Mouse (Mus musculus) hindbrain, postnatal 0 days (tissue): ENCODE measurements around the gene Tpcn1. TPM values are rescaled to one million over a fixed set of nuclear protein-coding genes. Genes with fewer than 3 reads are reported as not detected.

Experiments
- ATAC-seq: fragments of 200-750 bp; cut with Nextera tagmentation; 2 replicates; pipeline ENCODE4 v1.8.0; 2017; ENCODE audit warnings: mild to moderate bottlenecking, moderate TSS enrichment, moderate library complexity
- DNase-seq: peaks from one replicate; pipeline ENCODE4 v3.0.0-alpha.2; 2015; ENCODE audit warnings: low spot score
- H3K27ac ChIP-seq: fragments of 300-500 bp; sonication (generic); 2 replicates; pipeline ENCODE4 v1.5.1; 2014; ENCODE audit warnings: mild to moderate bottlenecking
- H3K27me3 ChIP-seq: fragments of 300-500 bp; sonication (generic); 2 replicates; pipeline ENCODE4 v1.6.1; 2014; ENCODE audit warnings: low read length, mixed read lengths; ENCODE audit not compliant: insufficient read depth
- H3K36me3 ChIP-seq: fragments of 300-500 bp; sonication (generic); 2 replicates; pipeline ENCODE4 v1.6.1; 2014; ENCODE audit warnings: low read length, mixed read lengths; ENCODE audit not compliant: insufficient read depth
- H3K4me1 ChIP-seq: fragments of 300-500 bp; sonication (generic); 2 replicates; pipeline ENCODE4 v1.6.1; 2014; ENCODE audit warnings: antibody characterized with exemption, low read length, mixed read lengths; ENCODE audit not compliant: insufficient read depth
- H3K4me2 ChIP-seq: fragments of 300-500 bp; sonication (generic); 2 replicates; pipeline ENCODE4 v1.6.1; 2014; ENCODE audit warnings: low read depth, mild to moderate bottlenecking, low read length, moderate library complexity, mixed read lengths
- H3K4me3 ChIP-seq: fragments of 300-500 bp; sonication (generic); 2 replicates; pipeline ENCODE4 v1.5.1; 2014; ENCODE audit warnings: low read length
- H3K9ac ChIP-seq: fragments of 300-500 bp; sonication (generic); replicated peaks from 2 replicates; pipeline ENCODE4 v1.6.1; 2014; ENCODE audit warnings: mild to moderate bottlenecking, low read length, moderate library complexity, mixed read lengths
- H3K9me3 ChIP-seq: fragments of 300-500 bp; sonication (generic); 2 replicates; pipeline ENCODE4 v1.6.1; 2016; ENCODE audit warnings: low read length, mixed read lengths
- CTCF ChIP-seq: IDR thresholded peaks from 2 replicates; pipeline ENCODE4 v1.5.1; 2016; ENCODE audit warnings: antibody characterized with exemption, control low read depth, low read depth
- WGBS: fragments of 180-500 bp; shearing (Covaris S2); extraction: QIAGEN DNeasy Blood & Tissue Kit; methylation state at CpG from one replicate; pipeline ENCODE4 v1.1.7; 2014; 5-methylcytosine and 5-hydroxymethylcytosine counted together
- polyA plus RNA-seq: library from polyadenylated mRNA; unstranded; fragments of >200 nt; fragmentation: Nextera tagmentation; extraction: Ambion mirVana; gene quantifications from 2 replicates; pipeline ENCODE4 v1.2.1, GENCODE M21; 2015
- total RNA-seq: library from RNA; depleted of rRNA; stranded (reverse); fragments of >200 nt; gene quantifications from 2 replicates; pipeline ENCODE4 v1.2.3, GENCODE M21; 2014

The Tpcn1 gene
- total and polyA plus RNA-seq, 2 experiments from 2014 or later, result 15.4 to 30.7 TPM

DNA sequence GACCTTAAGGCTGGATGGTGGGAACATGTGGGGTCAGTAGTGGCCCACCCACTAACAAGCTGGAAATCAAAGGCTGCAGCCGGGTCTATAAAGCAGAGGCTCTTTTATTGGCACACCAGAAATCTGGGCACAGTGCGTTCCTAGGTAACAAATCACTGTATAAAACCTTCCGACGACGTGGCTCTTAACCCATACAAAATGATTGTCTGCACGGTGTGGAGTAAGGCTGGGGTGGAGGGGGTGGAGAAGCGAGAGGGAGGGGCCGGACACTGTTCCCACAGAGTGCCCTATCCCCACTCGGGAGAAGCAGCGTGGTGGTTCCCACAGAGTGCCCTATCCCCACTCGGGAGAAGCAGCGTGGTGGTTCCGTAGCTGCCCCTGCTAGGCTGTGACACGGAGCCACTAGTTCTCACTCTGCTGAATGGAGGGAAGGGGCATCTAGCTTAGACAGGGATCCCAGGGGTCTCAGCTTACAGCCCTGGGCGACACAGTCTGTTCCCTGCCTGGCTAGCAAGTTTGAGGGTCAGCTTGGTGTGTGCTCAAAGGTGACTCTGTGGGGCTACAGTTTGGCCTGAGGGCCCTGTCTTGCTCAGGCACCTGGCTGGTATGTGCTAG, 54.3 kb downstream of the Tpcn1 start:
- no peak overlapping the region for H3K4me2 ChIP-seq
- H3K27me3 ChIP-seq, result no peaks in the 10 kb centered on the region
- 0 out of 2 replicates have a peak, but pooled peaks cover 3% of the 10 kb centered on the region for H3K36me3 ChIP-seq
- H3K9ac ChIP-seq, result no peak overlapping the region
- no peak overlapping the region for H3K4me3 ChIP-seq
- DNase-seq, result peak; percentile 38
- peak overlapping the region; percentile 81 for H3K27ac ChIP-seq
- 37% methylated on average over 15 of the region's 15 CpGs for WGBS
- ATAC-seq, result peak; percentile 63
- no peak for TF ChIP-seq CTCF
- H3K9me3 ChIP-seq, result no peaks in the 10 kb centered on the region
- H3K4me1 ChIP-seq, result 0 out of 2 replicates have a peak, but pooled peaks cover 8% of the 10 kb centered on the region

DNA sequence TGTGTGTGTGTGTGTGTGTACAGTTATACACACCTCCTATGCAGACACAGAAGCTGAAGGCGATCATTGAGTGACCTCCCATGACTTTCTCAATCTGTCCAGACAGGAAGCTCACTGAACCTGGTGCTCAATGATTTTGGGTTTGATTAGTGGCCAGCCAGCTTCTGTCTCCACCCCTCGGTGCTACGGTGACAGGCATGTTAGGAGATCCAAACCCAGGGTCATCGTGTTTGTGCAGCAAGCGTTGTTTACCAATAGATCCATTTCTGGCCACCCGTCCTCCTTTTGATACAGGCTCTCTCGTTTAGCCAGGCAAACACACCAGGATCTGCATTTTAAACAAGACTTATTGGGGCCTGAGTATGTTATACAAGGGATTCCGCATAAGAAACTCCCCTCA, 56.8 kb downstream of the Tpcn1 start:
- H3K4me2 ChIP-seq, result no peak overlapping the region
- no peak overlapping the region for H3K27ac ChIP-seq
- DNase-seq, result no peak
- no peak for TF ChIP-seq CTCF
- no peak for ATAC-seq
- H3K9ac ChIP-seq, result no peak overlapping the region
- H3K4me3 ChIP-seq, result no peak overlapping the region
- no peaks in the 10 kb centered on the region for H3K27me3 ChIP-seq
- H3K9me3 ChIP-seq, result no peaks in the 10 kb centered on the region
- H3K4me1 ChIP-seq, result 0 out of 2 replicates have a peak, but pooled peaks cover 5% of the 10 kb centered on the region
- H3K36me3 ChIP-seq, result no peaks in the 10 kb centered on the region
- 87% methylated on average over 8 of the region's 8 CpGs for WGBS

DNA sequence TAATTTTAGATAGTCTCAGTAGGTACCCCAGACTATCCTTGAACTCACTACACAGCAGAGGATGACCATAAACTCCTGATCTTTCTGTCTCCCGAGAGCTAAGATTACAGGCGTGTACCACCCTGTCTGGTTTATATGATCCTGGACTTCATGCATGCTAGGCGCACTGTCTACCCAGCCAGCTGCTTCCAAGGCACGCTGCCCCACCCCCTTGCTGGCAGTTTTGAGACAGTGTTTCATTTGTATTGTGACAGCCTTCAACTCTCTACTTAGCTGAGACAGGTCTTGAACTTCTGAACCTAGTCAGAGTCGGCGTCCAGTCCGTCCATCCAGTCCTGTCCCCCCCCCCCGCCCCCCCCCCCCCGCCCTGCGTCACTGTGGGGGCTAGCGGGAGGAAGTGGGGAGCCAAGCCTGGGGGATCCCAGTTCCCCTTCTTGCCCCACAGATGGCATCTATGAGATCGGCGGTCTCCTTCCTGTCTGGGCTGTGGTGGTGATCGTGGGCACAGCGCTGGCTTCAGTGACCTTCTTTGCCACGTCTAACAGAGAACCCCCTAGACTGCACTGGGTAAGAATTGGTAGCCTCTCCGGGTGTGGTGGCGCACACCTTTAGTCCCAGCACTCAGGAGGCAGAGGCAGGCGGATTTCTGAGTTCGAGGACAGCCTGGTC, 61.0 kb downstream of the Tpcn1 start:
- no peak overlapping the region for H3K4me3 ChIP-seq
- TF ChIP-seq CTCF, result no peak
- H3K36me3 ChIP-seq, result no peaks in the 10 kb centered on the region
- H3K27me3 ChIP-seq, result no peaks in the 10 kb centered on the region
- no peaks in the 10 kb centered on the region for H3K4me1 ChIP-seq
- H3K9ac ChIP-seq, result no peak overlapping the region
- DNase-seq (no peak), ATAC-seq (no peak)
- 90% methylated on average over 16 of the region's 20 CpGs for WGBS
- H3K4me2 ChIP-seq, result no peak overlapping the region
- H3K9me3 ChIP-seq, result no peaks in the 10 kb centered on the region
- H3K27ac ChIP-seq, result no peak overlapping the region

DNA sequence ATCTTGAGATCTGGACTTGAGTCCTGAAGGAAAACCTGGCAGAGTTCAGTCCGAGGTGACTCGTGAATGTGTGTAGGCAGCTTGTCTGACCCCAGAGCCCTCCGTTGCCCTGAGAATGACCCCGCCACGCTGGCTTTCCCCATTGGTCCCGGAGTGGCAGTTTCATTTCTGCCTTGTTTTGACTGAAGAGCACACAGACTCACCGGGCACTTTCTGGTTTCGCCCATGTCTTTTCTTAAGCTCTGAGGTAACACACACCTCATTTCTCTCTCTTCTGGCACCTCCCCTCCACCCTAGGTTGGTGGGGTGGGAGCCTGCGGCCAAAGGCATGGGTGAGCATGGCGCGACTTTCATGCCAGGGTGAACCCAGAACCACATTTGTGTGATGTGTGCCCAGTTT, 62.2 kb downstream of the Tpcn1 start:
- Histone ChIP-seq H3K4me1 (no peaks in the 10 kb centered on the region), H3K4me3 (no peak overlapping the region), H3K36me3 (no peaks in the 10 kb centered on the region), H3K27ac (no peak overlapping the region), H3K9ac (no peak overlapping the region), H3K4me2 (no peak overlapping the region), H3K27me3 (no peaks in the 10 kb centered on the region), H3K9me3 (no peaks in the 10 kb centered on the region)
- DNase-seq (no peak), ATAC-seq (no peak)
- WGBS, result 78% methylated on average over 11 of the region's 11 CpGs
- no peak for TF ChIP-seq CTCF

DNA sequence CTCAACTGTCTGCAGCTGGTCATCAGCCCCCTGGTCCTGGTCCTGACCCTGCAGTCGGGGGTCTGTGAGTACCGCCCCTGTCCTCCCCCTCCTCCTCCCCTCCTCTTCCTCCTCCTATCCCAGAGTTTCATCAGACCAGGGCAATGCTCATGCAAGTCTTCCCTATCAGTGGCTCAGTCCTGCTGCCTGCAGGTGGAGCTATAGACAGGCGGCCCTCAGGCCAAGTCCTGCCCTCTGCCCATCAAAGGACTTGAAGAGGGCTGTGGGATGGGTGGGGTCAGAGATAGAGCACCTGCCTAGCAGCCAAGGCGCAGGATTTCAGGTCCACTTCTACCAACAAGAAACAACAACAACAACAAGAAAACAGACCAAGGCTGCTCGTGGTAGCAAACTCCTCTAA, 62.7 kb downstream of the Tpcn1 start:
- no peak for DNase-seq
- Histone ChIP-seq H3K36me3 (no peaks in the 10 kb centered on the region), H3K9ac (no peak overlapping the region), H3K27me3 (no peaks in the 10 kb centered on the region), H3K4me2 (no peak overlapping the region), H3K4me3 (no peak overlapping the region), H3K27ac (no peak overlapping the region), H3K9me3 (no peaks in the 10 kb centered on the region), H3K4me1 (no peaks in the 10 kb centered on the region)
- ATAC-seq, result peak; percentile 43; the same call in 1 of the 2 replicates
- WGBS, result 39% methylated on average over 5 of the region's 5 CpGs
- TF ChIP-seq CTCF, result peak; percentile 65

DNA sequence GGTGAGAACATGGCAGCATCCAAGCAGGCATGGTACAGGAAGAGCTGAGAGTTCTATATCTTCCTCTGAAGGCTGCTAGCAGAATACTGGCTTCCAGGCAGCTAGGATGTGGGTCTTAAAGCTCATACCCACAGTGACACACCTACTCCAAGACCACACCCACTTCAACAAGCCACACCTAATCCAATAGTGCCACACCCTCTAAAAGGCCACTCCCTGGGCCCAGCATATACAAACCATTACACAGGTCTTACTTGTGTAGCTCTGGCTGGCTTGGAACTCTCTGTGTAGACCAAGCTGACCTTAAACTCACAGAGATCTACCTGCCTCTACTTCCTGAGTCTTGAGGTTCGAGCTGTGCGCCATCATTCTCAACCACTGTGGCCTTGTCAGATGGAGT, 63.7 kb downstream of the Tpcn1 start:
- no peak overlapping the region for H3K4me3 ChIP-seq
- ATAC-seq (no peak), DNase-seq (no peak)
- H3K9me3 ChIP-seq, result no peaks in the 10 kb centered on the region
- H3K4me1 ChIP-seq, result no peaks in the 10 kb centered on the region
- no peak overlapping the region for H3K4me2 ChIP-seq
- TF ChIP-seq CTCF, result no peak
- no peaks in the 10 kb centered on the region for H3K27me3 ChIP-seq
- H3K27ac ChIP-seq, result no peak overlapping the region
- no peaks in the 10 kb centered on the region for H3K36me3 ChIP-seq
- 91% methylated on average over 2 of the region's 2 CpGs for WGBS
- H3K9ac ChIP-seq, result no peak overlapping the region

DNA sequence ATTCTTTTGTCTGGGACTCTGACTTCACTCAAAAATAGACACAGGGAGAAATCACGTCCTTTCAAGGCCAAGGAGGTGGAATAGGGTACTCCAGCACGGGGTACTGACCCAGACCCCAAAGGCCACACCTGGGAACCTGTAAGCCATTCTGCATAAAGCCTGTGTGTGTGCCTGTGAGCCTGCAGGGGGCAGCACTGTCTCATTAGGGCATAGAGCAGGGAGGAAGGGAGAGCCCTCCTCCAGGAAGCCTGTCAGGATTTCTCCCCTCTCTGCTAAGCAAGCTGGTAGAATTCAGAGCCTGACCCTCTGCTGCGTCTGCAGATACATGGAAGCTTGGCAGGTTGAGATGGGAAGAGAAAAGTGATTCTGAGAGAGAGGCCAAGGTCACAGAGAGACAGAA, 65.8 kb downstream of the Tpcn1 start:
- Histone ChIP-seq H3K4me2 (no peak overlapping the region), H3K4me3 (no peak overlapping the region), H3K27me3 (no peaks in the 10 kb centered on the region), H3K9me3 (no peaks in the 10 kb centered on the region), H3K36me3 (no peaks in the 10 kb centered on the region), H3K4me1 (no peaks in the 10 kb centered on the region), H3K9ac (no peak overlapping the region), H3K27ac (no peak overlapping the region)
- peak; percentile 51 for TF ChIP-seq CTCF
- ATAC-seq (no peak), DNase-seq (no peak)
- WGBS, result 75% methylated on average over 3 of the region's 3 CpGs
